Mouse (Mus musculus) E14TG2a.4 (cell line): ENCODE measurements at regions not wholly inside any gene's neighbourhood (a gene's known extent, or its start where the extent isn't known, plus 50 kb on each side); places are given as distances from the start of the nearest gene placed in this dataset.

Experiments
- CTCF ChIP-seq: conservative IDR thresholded peaks from 2 replicates; pipeline ENCODE4 v1.5.1; 2014; ENCODE audit warnings: low read length
- NANOG ChIP-seq: IDR thresholded peaks from 2 replicates; pipeline ENCODE4 v1.6.1; 2014; ENCODE audit warnings: borderline replicate concordance, low read length, mixed read lengths
- POU5F1 ChIP-seq: IDR thresholded peaks from 2 replicates; pipeline ENCODE4 v1.6.1; 2014; ENCODE audit warnings: low read length, borderline replicate concordance

DNA sequence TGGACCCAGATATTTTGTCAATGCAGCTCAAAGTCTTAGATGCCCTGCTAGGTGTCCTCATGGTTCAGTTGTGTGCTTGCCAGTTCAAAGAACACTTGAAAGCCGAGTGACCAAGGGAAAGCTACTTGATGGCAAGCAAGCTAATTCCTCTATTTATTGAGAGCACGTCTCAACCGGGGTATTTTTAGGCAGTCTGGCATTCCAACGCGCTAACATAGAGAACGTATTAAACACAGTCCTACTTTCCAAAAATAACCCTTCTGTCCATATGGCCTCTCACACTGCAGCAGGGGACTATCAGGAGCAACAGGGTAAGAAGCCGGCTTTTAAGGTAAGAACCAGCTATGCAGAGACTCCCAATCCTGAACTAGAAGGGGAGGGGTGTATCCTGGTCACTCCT lies 128.1 kb upstream of the Fam19a5 start:
- TF ChIP-seq CTCF (no peak), POU5F1 (no peak), NANOG (no peak)
